Mouse (Mus musculus): ENCODE results near the gene Ssu72. TPM values are rescaled to one million over a fixed set of nuclear protein-coding genes. Genes with fewer than 3 reads are reported as not detected.
A peak's percentile ranks its signal among the peaks of the same experiment; 100 is the strongest.
"Not testable (repeated sequence)": the region's sequence is repeated elsewhere in the genome, so short reads cannot be mapped to it uniquely, and the experiment has no call there.

The Ssu72 gene
- polyA plus RNA-seq, 1 experiment from 2014 or later = 139 TPM

DNA sequence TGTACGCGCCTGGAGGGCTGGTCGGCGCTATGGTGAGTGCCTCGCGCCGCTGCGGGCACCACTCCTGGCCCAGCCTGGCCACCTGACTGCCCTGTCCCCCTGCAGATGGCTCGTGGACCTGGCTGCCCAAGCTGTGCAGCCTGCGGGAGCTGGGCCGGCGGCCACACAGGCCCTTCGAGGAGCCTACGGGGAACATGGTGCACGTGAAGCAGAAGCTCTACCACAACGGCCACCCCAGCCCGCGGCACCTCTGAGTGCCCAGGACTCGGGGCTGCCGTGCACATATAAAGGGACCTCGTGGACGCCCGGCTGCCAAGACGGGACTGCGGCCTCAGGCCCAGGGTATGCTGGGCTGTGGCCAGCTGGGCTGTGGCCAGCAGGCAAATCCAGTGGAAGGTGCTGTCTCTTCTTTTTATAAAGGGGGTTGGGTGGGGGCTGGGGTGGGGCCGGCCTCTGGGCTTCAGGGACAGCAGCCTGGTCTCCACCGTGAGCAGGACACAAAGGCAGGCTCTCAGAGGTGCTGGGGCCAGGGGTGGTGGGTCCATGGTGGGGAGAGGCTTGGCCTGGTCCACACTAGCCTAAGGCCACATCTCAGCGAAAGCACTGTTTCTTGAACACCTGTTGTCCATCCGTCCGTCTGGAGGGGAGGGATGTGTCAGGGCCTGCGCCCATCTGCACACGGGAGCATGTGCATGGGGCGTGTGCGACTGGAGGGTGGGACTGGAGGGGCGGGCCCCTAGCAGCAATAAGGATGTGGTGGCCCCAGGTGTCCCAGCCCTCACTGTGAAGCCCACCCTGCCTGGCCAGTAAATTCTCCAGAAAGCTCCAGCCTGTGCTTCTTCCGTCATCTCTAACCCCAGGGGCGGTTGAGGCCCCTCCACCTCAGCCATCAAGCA is 35.4 kb downstream of the Ssu72 start:
- Histone ChIP-seq H3K9me3 (no peaks in the 10 kb centered on the region), H3K27me3 (no peaks in the 10 kb centered on the region), H3K4me2 (no peak overlapping the region), H3K4me3 (replicated peaks) (0 out of 2 replicates have a peak overlapping the region, but pooled peaks have one; percentile 8), H3K27ac (no peak overlapping the region), H3K36me3 (replicated peaks) (peaks cover 56% of the 10 kb centered on the region), H3K9ac (no peak overlapping the region), H3K4me1 (peaks cover 14% of the 10 kb centered on the region)
- no peak for ATAC-seq (ENCODE audit: low FRiP score)
- 86% methylated on average over 37 of the region's 37 CpGs for WGBS

DNA sequence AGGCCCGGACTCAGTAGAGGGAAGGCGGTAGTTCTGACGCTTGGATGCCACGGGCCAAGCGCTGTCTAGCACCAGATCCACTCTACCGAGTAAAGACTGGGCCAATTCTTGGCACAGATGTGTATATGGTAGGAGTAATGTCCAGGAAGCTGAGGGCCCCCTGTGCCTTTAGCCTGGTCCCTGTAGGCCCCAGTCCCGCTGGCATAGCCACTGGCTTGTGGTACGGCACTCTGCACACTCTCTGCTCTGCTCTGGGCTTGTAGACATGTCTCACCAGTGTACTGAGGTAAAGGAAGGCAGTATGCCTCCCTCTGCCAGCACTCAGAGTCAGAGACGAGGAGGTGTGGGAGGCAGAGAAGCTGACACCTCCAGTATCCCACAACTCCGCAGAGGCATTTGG is 36.1 kb downstream of the Ssu72 start:
- not testable (repeated sequence) for H3K4me2 ChIP-seq; H3K9me3 ChIP-seq; H3K27me3 ChIP-seq; H3K9ac ChIP-seq; H3K4me3 ChIP-seq (replicated peaks); H3K27ac ChIP-seq; ATAC-seq (ENCODE audit: low FRiP score)
- Histone ChIP-seq H3K36me3 (replicated peaks) (peaks cover 62% of the 10 kb centered on the region), H3K4me1 (peaks cover 10% of the 10 kb centered on the region)
- WGBS = 93% methylated on average over 10 of the region's 10 CpGs

DNA sequence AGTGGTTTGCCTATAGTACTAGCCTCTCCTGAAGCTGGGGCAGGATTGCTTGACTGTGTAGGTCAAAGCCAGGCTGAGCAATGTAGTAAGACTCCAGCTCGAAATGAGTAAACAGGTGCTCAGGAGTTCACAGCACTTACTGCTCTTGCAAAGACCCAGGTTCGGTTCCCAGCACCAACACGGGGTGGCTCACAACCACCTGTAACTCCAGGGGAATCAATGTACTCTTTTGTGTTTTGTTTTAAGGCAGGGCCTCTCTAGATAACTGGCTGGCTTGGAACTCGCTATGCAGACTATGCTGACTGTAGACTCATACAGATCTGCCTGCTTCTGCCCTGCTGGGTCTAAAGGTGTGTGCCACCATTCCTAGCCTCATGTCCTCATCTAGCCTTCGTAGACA is 38.1 kb downstream of the Ssu72 start:
- 94% methylated on average over 5 of the region's 5 CpGs for WGBS
- Histone ChIP-seq H3K9me3 (no peaks in the 10 kb centered on the region), H3K4me2 (no peak overlapping the region), H3K27me3 (no peaks in the 10 kb centered on the region), H3K4me3 (replicated peaks) (no peak overlapping the region), H3K4me1 (no peaks in the 10 kb centered on the region), H3K36me3 (replicated peaks) (peaks cover 80% of the 10 kb centered on the region), H3K9ac (no peak overlapping the region), H3K27ac (no peak overlapping the region)
- no peak for ATAC-seq (ENCODE audit: low FRiP score)

DNA sequence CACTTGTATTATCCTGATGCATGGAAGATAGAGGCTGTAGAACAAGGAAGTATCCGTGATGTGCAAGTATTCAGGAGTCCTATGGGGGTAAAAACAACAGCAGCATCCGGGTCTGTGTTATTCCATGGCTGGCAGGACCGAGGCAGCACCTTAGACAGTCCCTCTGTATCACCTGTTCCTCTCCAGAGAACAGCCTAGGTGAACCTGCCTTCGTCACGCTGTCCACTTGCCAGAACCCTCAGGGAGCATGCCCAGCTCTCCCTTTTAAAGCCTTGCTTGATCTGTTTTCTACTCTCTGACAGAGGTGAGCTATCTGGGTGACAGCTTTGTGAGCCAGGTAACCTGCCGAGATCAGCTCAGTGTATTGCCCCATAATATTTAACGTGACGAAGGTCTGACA is 39.9 kb downstream of the Ssu72 start:
- H3K4me2 ChIP-seq = no peak overlapping the region
- WGBS = 90% methylated on average over 8 of the region's 8 CpGs
- ATAC-seq (ENCODE audit: low FRiP score) = no peak
- H3K27ac ChIP-seq = no peak overlapping the region
- H3K9ac ChIP-seq = no peak overlapping the region
- no peaks in the 10 kb centered on the region for H3K4me1 ChIP-seq
- H3K36me3 ChIP-seq (replicated peaks) = peaks cover 95% of the 10 kb centered on the region
- no peaks in the 10 kb centered on the region for H3K9me3 ChIP-seq
- H3K27me3 ChIP-seq = no peaks in the 10 kb centered on the region
- H3K4me3 ChIP-seq (replicated peaks) = no peak overlapping the region

DNA sequence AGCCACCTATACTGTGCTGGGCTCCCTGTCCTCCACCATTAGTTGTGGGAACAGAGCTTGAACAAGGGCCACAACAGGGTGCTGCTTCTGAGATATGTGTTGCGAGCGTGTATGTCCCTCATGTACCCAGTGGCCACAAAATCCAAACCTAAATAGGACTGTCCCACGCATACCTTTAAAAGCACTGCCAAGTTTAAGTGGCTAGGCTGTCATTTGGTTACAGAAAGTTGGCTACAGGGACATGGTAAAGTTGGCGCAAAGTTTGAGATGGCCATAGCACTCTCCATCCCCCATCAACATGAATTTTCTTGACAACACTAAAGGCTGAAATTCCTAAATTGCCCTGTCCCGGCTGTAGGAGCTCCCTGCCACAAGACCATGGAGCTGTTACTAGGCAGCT is 40.5 kb downstream of the Ssu72 start:
- peaks cover 95% of the 10 kb centered on the region for H3K36me3 ChIP-seq (replicated peaks)

DNA sequence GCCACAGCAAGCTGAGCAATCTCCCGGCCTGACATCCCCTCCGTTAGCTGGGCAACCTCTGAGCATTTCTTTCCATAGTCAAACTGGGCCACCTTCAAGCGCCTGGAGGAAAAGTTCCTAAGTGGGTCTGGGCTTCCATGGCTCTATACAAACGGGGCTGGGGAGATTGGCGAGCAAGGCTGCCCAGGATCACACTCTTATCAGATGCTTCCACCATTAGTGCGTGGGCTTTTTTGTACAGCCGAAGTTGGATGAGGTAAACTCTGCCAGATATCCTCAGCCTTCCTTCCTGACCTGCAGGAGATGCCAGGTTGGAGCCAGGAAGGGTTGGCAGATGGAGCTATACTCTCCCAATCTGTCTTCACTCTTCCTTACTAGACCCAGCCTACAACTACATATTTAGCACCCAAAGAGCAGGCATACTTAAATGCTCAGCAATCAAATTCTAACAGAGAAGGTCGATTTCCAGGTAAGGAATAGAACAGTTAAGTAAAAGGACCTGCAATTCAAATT is 41.5 kb downstream of the Ssu72 start:
- Histone ChIP-seq H3K36me3 (replicated peaks) (peaks cover 95% of the 10 kb centered on the region), H3K27ac (no peak overlapping the region), H3K27me3 (no peaks in the 10 kb centered on the region), H3K9me3 (no peaks in the 10 kb centered on the region), H3K4me3 (replicated peaks) (no peak overlapping the region), H3K4me1 (no peaks in the 10 kb centered on the region), H3K4me2 (no peak overlapping the region), H3K9ac (no peak overlapping the region)
- ATAC-seq (ENCODE audit: low FRiP score) = no peak
- 85% methylated on average over 8 of the region's 8 CpGs for WGBS

More for the DNA sequence above, 40.5 kb downstream of the Ssu72 start:
- Histone ChIP-seq H3K27me3 (no peaks in the 10 kb centered on the region), H3K27ac (no peak overlapping the region), H3K9ac (no peak overlapping the region), H3K4me2 (no peak overlapping the region), H3K4me3 (replicated peaks) (no peak overlapping the region), H3K4me1 (no peaks in the 10 kb centered on the region), H3K9me3 (no peaks in the 10 kb centered on the region)
- ATAC-seq (ENCODE audit: low FRiP score) = no peak
- 94% methylated on average over 5 of the region's 5 CpGs for WGBS

DNA sequence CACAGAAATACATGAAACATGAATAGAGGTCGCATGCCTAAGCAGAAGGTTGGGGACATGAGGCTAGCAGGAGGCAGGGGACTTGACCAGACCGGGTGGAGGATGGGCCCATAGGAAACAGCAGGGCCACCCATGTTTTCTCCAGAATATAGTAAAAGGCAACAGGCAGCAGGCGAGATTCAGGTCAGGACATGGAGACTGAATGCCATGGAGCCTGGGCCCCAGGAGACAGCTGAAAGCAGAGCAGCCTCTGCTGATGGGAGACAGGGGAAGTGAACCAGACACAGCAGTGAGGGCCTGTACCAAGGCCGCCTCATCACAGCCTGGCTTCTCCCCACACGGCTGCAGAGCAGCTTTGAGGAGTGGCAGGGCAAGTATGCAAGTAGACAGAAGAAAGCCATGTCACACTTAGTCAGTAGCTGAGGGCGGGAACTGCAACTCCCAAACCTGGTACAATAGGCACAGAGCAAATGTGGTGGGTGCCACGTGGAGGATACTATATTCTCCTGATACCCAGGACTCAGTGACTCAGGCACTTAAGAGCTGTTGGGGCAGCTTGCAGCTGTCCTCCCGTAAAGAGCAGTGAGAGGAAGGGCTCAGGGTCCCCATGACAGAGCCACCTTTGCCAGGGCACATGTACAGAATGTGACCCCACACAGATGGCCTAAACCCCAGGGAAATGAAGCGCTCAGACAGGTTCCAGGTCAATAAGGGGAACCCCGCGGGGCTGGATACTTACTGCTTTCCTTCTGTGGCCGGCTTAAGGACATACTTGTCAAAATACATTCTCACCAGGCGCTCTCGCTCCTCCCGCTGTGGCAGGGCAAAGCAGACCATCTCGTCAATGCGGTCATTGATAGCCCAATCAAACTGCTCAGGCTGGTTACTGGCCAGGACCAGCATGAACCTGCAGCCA is 42.2 kb downstream of the Ssu72 start:
- Histone ChIP-seq H3K36me3 (replicated peaks) (peaks cover 97% of the 10 kb centered on the region), H3K9ac (no peak overlapping the region), H3K9me3 (no peaks in the 10 kb centered on the region), H3K27me3 (no peaks in the 10 kb centered on the region), H3K4me3 (replicated peaks) (no peak overlapping the region), H3K4me1 (no peaks in the 10 kb centered on the region), H3K27ac (no peak overlapping the region), H3K4me2 (no peak overlapping the region)
- 86% methylated on average over 17 of the region's 17 CpGs for WGBS
- ATAC-seq (ENCODE audit: low FRiP score) = no peak

DNA sequence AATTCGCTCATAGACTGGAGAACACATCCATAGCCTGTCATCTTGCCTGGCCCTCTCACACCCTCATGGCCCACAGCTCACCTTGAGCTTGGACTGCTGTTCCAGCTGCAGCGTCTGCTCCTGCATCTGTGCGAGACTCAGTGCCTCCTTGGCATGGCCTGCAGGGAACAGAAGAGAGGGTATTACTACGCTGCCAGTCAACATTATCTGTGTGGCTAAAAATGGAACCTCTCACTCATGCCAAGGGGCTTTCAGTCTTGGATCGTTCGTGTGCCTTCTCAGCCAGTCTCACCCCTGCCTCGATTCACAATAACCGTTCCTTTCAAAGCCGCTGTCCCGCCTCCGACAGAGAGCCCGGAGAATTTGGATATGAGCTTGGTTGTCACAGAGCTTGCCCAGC is 52.4 kb downstream of the Ssu72 start:
- 92% methylated on average over 12 of the region's 12 CpGs for WGBS
- Histone ChIP-seq H3K4me3 (replicated peaks) (no peak overlapping the region), H3K27me3 (no peaks in the 10 kb centered on the region), H3K27ac (no peak overlapping the region), H3K4me2 (no peak overlapping the region), H3K9ac (no peak overlapping the region), H3K36me3 (replicated peaks) (peaks cover 51% of the 10 kb centered on the region), H3K9me3 (no peaks in the 10 kb centered on the region), H3K4me1 (peaks cover 28% of the 10 kb centered on the region)
- no peak for ATAC-seq (ENCODE audit: low FRiP score)

DNA sequence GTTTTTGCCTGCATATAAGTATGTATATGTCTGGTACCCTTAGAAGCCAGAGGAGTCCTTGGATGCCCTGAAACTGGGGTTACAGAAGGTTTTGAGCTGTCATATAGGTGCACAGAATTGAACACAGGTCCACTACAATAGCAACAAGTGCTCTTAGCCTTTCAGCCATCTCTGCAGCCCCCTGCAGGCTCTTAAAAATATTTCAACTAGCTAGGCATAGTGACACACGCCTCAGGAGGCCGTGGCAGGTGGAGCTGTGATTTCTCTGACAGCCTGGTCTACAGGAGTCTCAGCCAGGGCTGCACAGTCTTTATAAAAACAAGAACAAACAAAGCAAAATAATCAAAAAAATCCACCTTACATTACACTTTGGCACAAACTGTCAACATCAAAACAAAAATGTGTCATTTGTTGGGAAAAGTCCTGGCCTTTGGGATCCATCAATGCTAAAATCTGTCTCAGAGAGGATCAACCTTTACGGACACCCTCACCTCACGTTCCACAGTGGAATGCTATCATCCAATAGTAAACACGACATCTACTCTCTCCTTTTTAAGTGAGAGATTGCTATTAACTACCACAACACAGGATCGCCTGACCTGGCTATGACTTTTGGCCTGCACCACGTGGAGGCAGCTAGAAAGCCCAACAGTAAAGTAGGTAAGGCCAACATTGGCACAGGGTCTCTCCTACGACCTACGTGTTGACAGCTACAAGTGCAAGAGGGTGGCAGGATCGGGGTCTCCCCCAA is 55.4 kb downstream of the Ssu72 start:
- no peak for ATAC-seq (ENCODE audit: low FRiP score)
- WGBS = 3% methylated on average over 10 of the region's 10 CpGs
- H3K27me3 ChIP-seq = no peaks in the 10 kb centered on the region
- H3K36me3 ChIP-seq (replicated peaks) = peaks cover 23% of the 10 kb centered on the region
- no peak overlapping the region for H3K27ac ChIP-seq
- H3K9me3 ChIP-seq = no peaks in the 10 kb centered on the region
- peak overlapping the region; percentile 76 for H3K9ac ChIP-seq
- H3K4me2 ChIP-seq = peak overlapping the region; percentile 98
- peaks cover 32% of the 10 kb centered on the region for H3K4me1 ChIP-seq
- peak overlapping the region; percentile 87 for H3K4me3 ChIP-seq (replicated peaks)

DNA sequence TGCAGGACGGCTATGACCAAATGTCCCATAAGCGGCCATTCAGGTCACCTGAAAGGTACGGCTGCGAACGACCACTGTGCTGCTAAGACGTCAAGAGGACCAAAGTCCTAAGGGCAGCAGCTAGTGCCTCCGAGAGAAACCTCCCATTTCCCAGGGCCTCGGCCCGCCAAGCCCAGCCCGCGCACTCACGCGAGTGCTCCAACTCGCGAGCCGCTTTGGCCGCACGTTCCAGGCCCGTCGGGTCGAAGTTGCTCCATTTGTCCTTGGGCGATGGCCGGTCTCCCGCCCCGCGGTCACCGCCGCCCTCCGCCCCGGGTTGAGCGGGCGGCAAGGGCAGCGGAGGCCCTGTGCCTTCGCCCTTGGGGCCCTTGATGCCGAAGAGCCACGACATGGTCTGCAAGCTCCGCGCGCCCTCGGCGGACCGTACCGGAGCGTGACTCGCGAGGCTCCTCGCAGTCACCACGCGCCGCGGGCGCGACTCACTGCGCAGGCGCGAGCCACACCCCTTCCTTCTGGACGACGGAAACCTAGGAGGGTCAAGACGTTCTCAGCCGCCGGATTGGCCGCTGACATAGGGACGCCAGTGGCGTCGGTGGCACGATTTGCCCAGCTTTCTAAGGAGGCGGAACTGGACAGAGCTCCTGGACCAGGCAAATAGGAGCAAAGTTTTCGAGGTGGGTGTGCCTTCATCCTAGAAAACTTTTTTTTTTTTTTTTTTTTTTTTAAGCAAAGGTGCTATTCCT is 56.2 kb downstream of the Ssu72 start, which contains the start of gene Atad3a:
Atad3a (minus strand) TSS at position 481 of the 743 bp plus-strand sequence.
- H3K9ac ChIP-seq = peak within 1 kb of the TSS; percentile 76
- H3K4me2 ChIP-seq = peak within 1 kb of the TSS; percentile 98
- H3K27me3 ChIP-seq = no peaks in the 10 kb centered on the region
- no peaks in the 10 kb centered on the region for H3K9me3 ChIP-seq
- H3K4me3 ChIP-seq (replicated peaks) = peak within 1 kb of the TSS; percentile 87
- H3K27ac ChIP-seq = peak within 1 kb of the TSS; percentile 31; the same call in 1 of the 2 replicates
- H3K36me3 ChIP-seq (replicated peaks) = peaks cover 16% of the 10 kb centered on the region
- peaks cover 32% of the 10 kb centered on the region for H3K4me1 ChIP-seq
- WGBS = 2% methylated on average over 67 of the region's 68 CpGs
- peak; percentile 96 for ATAC-seq (ENCODE audit: low FRiP score)

Data from forebrain, embryonic 12.5 days (tissue).